Mouse (Mus musculus) ES-E14 (cell line): Measurements from ENCODE around the gene Zfp593. TPM values are rescaled to one million over a fixed set of nuclear protein-coding genes. Genes with fewer than 3 reads are reported as not detected.
A peak's percentile ranks its signal among the peaks of the same experiment; 100 is the strongest.
"Not testable (repeated sequence)": the region's sequence is repeated elsewhere in the genome, so short reads cannot be mapped to it uniquely, and the experiment has no call there.

Source experiments
- DNase-seq: peaks from one replicate; pipeline ENCODE4 v3.0.0-alpha.2; 2013; ENCODE audit warnings: low read depth, low spot score
- H3K27ac ChIP-seq: 2 replicates; pipeline ENCODE4 v1.5.1; 2012; ENCODE audit warnings: low read depth, mild to moderate bottlenecking, low read length, moderate library complexity, mixed read lengths; ENCODE audit not compliant: poor library complexity, insufficient read depth, severe bottlenecking
- H3K36me3 ChIP-seq: 2 replicates; pipeline ENCODE4 v1.6.1; 2012; ENCODE audit warnings: mild to moderate bottlenecking, low read length, moderate library complexity, mixed read lengths; ENCODE audit not compliant: control insufficient read depth, poor library complexity, insufficient read depth, severe bottlenecking
- H3K4me1 ChIP-seq, 2 experiments: fragments of 150-350 bp in 1 of 2; sonication (generic) in 1 of 2; 2 replicates each; pipeline ENCODE4 v1.6.1; 2012; ENCODE audit warnings: low read length in 2 of 2, mild to moderate bottlenecking in 1 of 2, mixed read lengths in 1 of 2; ENCODE audit not compliant: control insufficient read depth in 2 of 2, insufficient read depth in 2 of 2, poor library complexity in 1 of 2
- H3K4me3 ChIP-seq, 2 experiments: fragments of 150-350 bp in 1 of 2; sonication (generic) in 1 of 2; 2 replicates each; pipeline ENCODE4 v1.5.1; 2012; ENCODE audit warnings: low read length in 2 of 2, low read depth in 1 of 2, mild to moderate bottlenecking in 1 of 2, mixed read lengths in 1 of 2; ENCODE audit not compliant: insufficient read depth in 1 of 2, poor library complexity in 1 of 2, severe bottlenecking in 1 of 2
- H3K9ac ChIP-seq: 2 replicates; pipeline ENCODE4 v1.6.1; 2012; ENCODE audit warnings: low read depth, mild to moderate bottlenecking, low read length, mixed read lengths; ENCODE audit not compliant: poor library complexity, insufficient read depth, severe bottlenecking
- H3K9me3 ChIP-seq: fragments of 150-350 bp; sonication (generic); 2 replicates; pipeline ENCODE4 v1.6.1; 2012; ENCODE audit warnings: low read depth, mild to moderate bottlenecking, low read length; ENCODE audit not compliant: control insufficient read depth, insufficient read depth
- CHD2 ChIP-seq: IDR thresholded peaks from 2 replicates; pipeline ENCODE4 v1.6.1; 2014; ENCODE audit warnings: mild to moderate bottlenecking, low read depth, low read length, inconsistent platforms
- HCFC1 ChIP-seq: IDR thresholded peaks from 2 replicates; pipeline ENCODE4 v1.6.1; 2012; ENCODE audit warnings: low read length, inconsistent platforms, borderline replicate concordance; ENCODE audit not compliant: insufficient read depth
- MAFK ChIP-seq: IDR thresholded peaks from 2 replicates; pipeline ENCODE4 v1.6.1; 2014; ENCODE audit warnings: mild to moderate bottlenecking, low read depth, low read length, inconsistent platforms; ENCODE audit not compliant: insufficient read depth
- ZC3H11A ChIP-seq: IDR thresholded peaks from 2 replicates; pipeline ENCODE4 v1.6.1; 2012; ENCODE audit warnings: low read depth, mild to moderate bottlenecking, inconsistent platforms, low read length, borderline replicate concordance
- ZNF384 ChIP-seq: IDR thresholded peaks from 2 replicates; pipeline ENCODE4 v1.6.1; 2012; ENCODE audit warnings: low read depth, low read length, inconsistent platforms
- in situ Hi-C, 2 experiments: fragments of 600-800 bp; cut with MboI; formaldehyde crosslinking; loops; one replicate each; pipeline ENCODE4 v1.15.1; 2025; ENCODE audit warnings: low sequenced_read_pairs in 2 of 2, inconsistent platforms in 1 of 2; ENCODE audit not compliant: unreplicated experiment in 2 of 2
- total RNA-seq: library from RNA; depleted of rRNA; stranded (reverse); fragments of 300-350 nt; gene quantifications from 2 replicates; pipeline ENCODE4 v1.2.3, GENCODE M21; 2012

Zfp593 gene
- total RNA-seq, 1 experiment = 25.2 TPM

DNA sequence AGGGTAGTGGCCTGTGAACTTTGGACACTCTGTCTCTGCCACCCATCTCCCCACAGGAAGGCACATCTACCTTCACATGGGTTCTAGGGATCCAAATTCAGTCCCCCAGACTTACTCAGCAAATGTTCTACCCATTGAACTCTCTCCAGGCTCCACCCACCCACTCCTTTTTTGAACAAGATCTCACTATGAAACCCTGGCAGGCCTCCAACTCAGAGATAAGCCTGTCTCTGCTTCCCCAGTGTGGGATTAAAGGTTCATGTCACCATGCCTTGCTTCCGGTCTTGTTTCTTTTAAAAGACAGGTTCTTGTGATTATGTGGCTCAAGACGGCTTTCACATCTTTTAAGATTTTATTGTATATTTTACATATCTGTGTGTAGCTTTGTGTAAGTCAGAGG is 39.5 kb upstream of the Zfp593 start:
- no peak for DNase-seq
- no peak overlapping the region for H3K4me3 ChIP-seq
- TF ChIP-seq HCFC1 (no peak), ZC3H11A (no peak), MAFK (no peak), ZNF384 (no peak), CHD2 (no peak)
- no peaks in the 10 kb centered on the region for H3K9me3 ChIP-seq
- peaks cover 11% of the 10 kb centered on the region for H3K36me3 ChIP-seq
- H3K9ac ChIP-seq = no peak overlapping the region
- H3K4me1 ChIP-seq = peaks cover 0 to 4% of the 10 kb centered on the region in 2 experiments; a peak in 1 of 4 replicates
- no peak overlapping the region for H3K27ac ChIP-seq
- in situ Hi-C loops = no loop called here

- Histone ChIP-seq H3K9ac (peak overlapping the region; percentile 28; the same call in 1 of the 2 replicates), H3K4me3 (peak overlapping the region; percentile 17 to 70; a peak in 3 of 4 replicates), H3K27ac (no peak overlapping the region), H3K36me3 (peaks cover 8% of the 10 kb centered on the region), H3K9me3 (no peaks in the 10 kb centered on the region), H3K4me1 (peaks cover 0 to 4% of the 10 kb centered on the region in 2 experiments; a peak in 3 of 4 replicates)
- in situ Hi-C loops = no loop called here
- TF ChIP-seq ZNF384 (no peak), ZC3H11A (no peak), HCFC1 (no peak), MAFK (no peak), CHD2 (no peak)
- no peak for DNase-seq
These were observed 28.3 kb upstream of the Zfp593 start for GRCm38 (mm10) chr4:134273417-134274345.

GRCm38 (mm10) chr4:134272731-134273416 is 27.5 kb upstream of the Zfp593 start:
- H3K4me3 ChIP-seq = peak overlapping the region; percentile 17 to 70; a peak in 3 of 4 replicates
- no peak for DNase-seq
- peaks cover 2% of the 10 kb centered on the region; the same call in 1 of the 2 replicates for H3K36me3 ChIP-seq
- H3K27ac ChIP-seq = no peak overlapping the region
- TF ChIP-seq MAFK (no peak), ZC3H11A (no peak), CHD2 (no peak), ZNF384 (no peak), HCFC1 (no peak)
- in situ Hi-C loops = no loop called here
- H3K9ac ChIP-seq = no peak overlapping the region; the same call in 1 of the 2 replicates
- no peaks in the 10 kb centered on the region for H3K9me3 ChIP-seq
- H3K4me1 ChIP-seq = peaks cover 0 to 4% of the 10 kb centered on the region in 2 experiments; a peak in 3 of 4 replicates

DNA sequence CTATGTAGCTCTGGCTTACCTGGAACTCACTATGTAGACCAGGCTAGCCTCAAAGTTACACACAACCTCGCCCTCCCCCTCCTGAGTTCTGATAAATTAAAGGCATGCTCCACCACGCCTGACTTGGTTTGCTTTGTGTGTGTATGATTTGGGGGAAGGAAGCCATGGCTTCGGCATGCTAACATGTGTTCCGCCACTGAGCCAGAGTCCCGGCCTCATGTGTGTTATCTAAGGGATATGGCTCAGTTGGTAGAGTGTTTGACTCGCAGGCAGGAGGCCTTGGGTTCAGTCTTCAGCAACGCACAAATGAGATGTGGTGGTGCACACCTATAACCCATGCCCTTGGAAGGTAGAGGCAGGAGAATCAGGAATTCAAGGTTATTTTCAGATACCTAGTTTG is 26.6 kb upstream of the Zfp593 start:
- in situ Hi-C loops = no loop called here

GRCm38 (mm10) chr4:134269622-134270021 is 24.2 kb upstream of the Zfp593 start:
- H3K36me3 ChIP-seq, H3K9ac ChIP-seq, H3K9me3 ChIP-seq, H3K27ac ChIP-seq, H3K4me3 ChIP-seq, in situ Hi-C loops, DNase-seq, H3K4me1 ChIP-seq: not testable (repeated sequence)

More for the DNA sequence above, 26.6 kb upstream of the Zfp593 start:
- Histone ChIP-seq H3K9me3 (no peaks in the 10 kb centered on the region), H3K36me3 (no peaks in the 10 kb centered on the region; the same call in 1 of the 2 replicates), H3K27ac (no peak overlapping the region), H3K9ac (no peak overlapping the region), H3K4me3 (no peak overlapping the region), H3K4me1 (peaks cover 0 to 4% of the 10 kb centered on the region in 2 experiments; a peak in 3 of 4 replicates)
- no peak for TF ChIP-seq ZNF384
- TF ChIP-seq MAFK = no peak
- TF ChIP-seq ZC3H11A = no peak
- TF ChIP-seq CHD2 = no peak
- TF ChIP-seq HCFC1 = no peak
- no peak for DNase-seq
